Mouse (Mus musculus): ENCODE results near the gene Unc5b. TPM values are rescaled to one million over a fixed set of nuclear protein-coding genes. Genes with fewer than 3 reads are reported as not detected.

Gene Unc5b
- polyA plus RNA-seq, 1 experiment from 2014 or later, result 10.0 TPM

GRCm38 (mm10) chr10:60832664-60833173 lies 1.3 kb upstream of the Unc5b start:
- no peak for ATAC-seq (replicated peaks; ENCODE audit: extremely low read depth, insufficient read depth, low FRiP score)

GRCm38 (mm10) chr10:60830556-60831350 lies 628 bp downstream of the Unc5b start:
- Histone ChIP-seq H3K27ac (ENCODE audit: low read length) (peak overlapping the region; percentile 96), H3K9me3 (replicated peaks; ENCODE audit: control insufficient read depth, low read length) (no peaks in the 10 kb centered on the region), H3K4me3 (ENCODE audit: low read length) (peak overlapping the region; percentile 71), H3K4me1 (ENCODE audit: control insufficient read depth, insufficient read depth, low read length) (peaks cover 38% of the 10 kb centered on the region), H3K27me3 (ENCODE audit: control insufficient read depth, insufficient read depth, low read length) (peaks cover 3% of the 10 kb centered on the region), H3K9ac (ENCODE audit: low read length) (peak overlapping the region; percentile 96), H3K36me3 (ENCODE audit: control insufficient read depth, insufficient read depth) (no peaks in the 10 kb centered on the region), H3K4me2 (ENCODE audit: low read depth, low read length) (peak overlapping the region; percentile 91)
- under 1% methylated on average over 75 of the region's 78 CpGs for WGBS
- ATAC-seq (replicated peaks; ENCODE audit: extremely low read depth, insufficient read depth, low FRiP score), result peak; percentile 30

More at GRCm38 (mm10) chr10:60832664-60833173, 1.3 kb upstream of the Unc5b start:
- no peak overlapping the region for H3K4me3 ChIP-seq (ENCODE audit: low read length)
- no peak overlapping the region for H3K4me2 ChIP-seq (ENCODE audit: low read depth, low read length)
- no peaks in the 10 kb centered on the region for H3K36me3 ChIP-seq (ENCODE audit: control insufficient read depth, insufficient read depth)
- WGBS, result 78% methylated on average over 12 of the region's 12 CpGs
- peaks cover 3% of the 10 kb centered on the region for H3K27me3 ChIP-seq (ENCODE audit: control insufficient read depth, insufficient read depth, low read length)
- no peak overlapping the region for H3K27ac ChIP-seq (ENCODE audit: low read length)
- no peaks in the 10 kb centered on the region for H3K9me3 ChIP-seq (replicated peaks; ENCODE audit: control insufficient read depth, low read length)
- peaks cover 22% of the 10 kb centered on the region for H3K4me1 ChIP-seq (ENCODE audit: control insufficient read depth, insufficient read depth, low read length)
- no peak overlapping the region for H3K9ac ChIP-seq (ENCODE audit: low read length)

GRCm38 (mm10) chr10:60830000-60830399 lies 1.4 kb downstream of the Unc5b start:
- under 1% methylated on average over 11 of the region's 11 CpGs for WGBS

GRCm38 (mm10) chr10:60829071-60829470 lies 2.3 kb downstream of the Unc5b start:
- no peak for ATAC-seq (replicated peaks; ENCODE audit: extremely low read depth, insufficient read depth, low FRiP score)
- H3K4me1 ChIP-seq (ENCODE audit: control insufficient read depth, insufficient read depth, low read length), result peaks cover 47% of the 10 kb centered on the region
- H3K4me3 ChIP-seq (ENCODE audit: low read length), result peak overlapping the region; percentile 71
- peak overlapping the region; percentile 96 for H3K9ac ChIP-seq (ENCODE audit: low read length)
- H3K27ac ChIP-seq (ENCODE audit: low read length), result no peak overlapping the region
- WGBS, result 52% methylated on average over 6 of the region's 6 CpGs
- peaks cover 3% of the 10 kb centered on the region for H3K27me3 ChIP-seq (ENCODE audit: control insufficient read depth, insufficient read depth, low read length)
- no peaks in the 10 kb centered on the region for H3K36me3 ChIP-seq (ENCODE audit: control insufficient read depth, insufficient read depth)
- peak overlapping the region; percentile 91 for H3K4me2 ChIP-seq (ENCODE audit: low read depth, low read length)
- H3K9me3 ChIP-seq (replicated peaks; ENCODE audit: control insufficient read depth, low read length), result no peaks in the 10 kb centered on the region

More at GRCm38 (mm10) chr10:60830000-60830399, 1.4 kb downstream of the Unc5b start:
- Histone ChIP-seq H3K4me3 (ENCODE audit: low read length) (peak overlapping the region; percentile 71), H3K9me3 (replicated peaks; ENCODE audit: control insufficient read depth, low read length) (no peaks in the 10 kb centered on the region), H3K4me1 (ENCODE audit: control insufficient read depth, insufficient read depth, low read length) (peaks cover 40% of the 10 kb centered on the region), H3K27me3 (ENCODE audit: control insufficient read depth, insufficient read depth, low read length) (peaks cover 3% of the 10 kb centered on the region), H3K4me2 (ENCODE audit: low read depth, low read length) (peak overlapping the region; percentile 91), H3K9ac (ENCODE audit: low read length) (peak overlapping the region; percentile 96), H3K36me3 (ENCODE audit: control insufficient read depth, insufficient read depth) (no peaks in the 10 kb centered on the region), H3K27ac (ENCODE audit: low read length) (peak overlapping the region; percentile 16; the same call in 1 of the 2 replicates)
- ATAC-seq (replicated peaks; ENCODE audit: extremely low read depth, insufficient read depth, low FRiP score), result no peak

- 0 out of 2 replicates have a peak overlapping the region, but pooled peaks have one; percentile 14 for H3K27ac ChIP-seq (ENCODE audit: low read length)
- H3K27me3 ChIP-seq (ENCODE audit: control insufficient read depth, insufficient read depth, low read length), result peaks cover 3% of the 10 kb centered on the region; the same call in 1 of the 2 replicates
- H3K4me3 ChIP-seq (ENCODE audit: low read length), result peak overlapping the region; percentile 71
- H3K4me1 ChIP-seq (ENCODE audit: control insufficient read depth, insufficient read depth, low read length), result peaks cover 53% of the 10 kb centered on the region
- H3K9ac ChIP-seq (ENCODE audit: low read length), result peak overlapping the region; percentile 47
- ATAC-seq (replicated peaks; ENCODE audit: extremely low read depth, insufficient read depth, low FRiP score), result no peak
- H3K36me3 ChIP-seq (ENCODE audit: control insufficient read depth, insufficient read depth), result no peaks in the 10 kb centered on the region
- peak overlapping the region; percentile 91 for H3K4me2 ChIP-seq (ENCODE audit: low read depth, low read length)
- H3K9me3 ChIP-seq (replicated peaks; ENCODE audit: control insufficient read depth, low read length), result no peaks in the 10 kb centered on the region
- 44% methylated on average over 17 of the region's 17 CpGs for WGBS
Observed at GRCm38 (mm10) chr10:60827901-60828670, 3.3 kb downstream of the Unc5b start.

- peaks cover 55% of the 10 kb centered on the region for H3K4me1 ChIP-seq (ENCODE audit: control insufficient read depth, insufficient read depth, low read length)
- ATAC-seq (replicated peaks; ENCODE audit: extremely low read depth, insufficient read depth, low FRiP score), result no peak
- peak overlapping the region; percentile 40 for H3K27ac ChIP-seq (ENCODE audit: low read length)
Observed at GRCm38 (mm10) chr10:60827266-60827665, 4.1 kb downstream of the Unc5b start.

GRCm38 (mm10) chr10:60826461-60827237 lies 4.7 kb downstream of the Unc5b start:
- Histone ChIP-seq H3K9me3 (replicated peaks; ENCODE audit: control insufficient read depth, low read length) (no peaks in the 10 kb centered on the region), H3K4me2 (ENCODE audit: low read depth, low read length) (peak overlapping the region; percentile 91), H3K4me1 (ENCODE audit: control insufficient read depth, insufficient read depth, low read length) (peaks cover 56% of the 10 kb centered on the region), H3K9ac (ENCODE audit: low read length) (peak overlapping the region; percentile 77), H3K36me3 (ENCODE audit: control insufficient read depth, insufficient read depth) (no peaks in the 10 kb centered on the region), H3K27me3 (ENCODE audit: control insufficient read depth, insufficient read depth, low read length) (peaks cover 3% of the 10 kb centered on the region; the same call in 1 of the 2 replicates), H3K4me3 (ENCODE audit: low read length) (peak overlapping the region; percentile 71), H3K27ac (ENCODE audit: low read length) (peak overlapping the region; percentile 28; the same call in 1 of the 2 replicates)
- ATAC-seq (replicated peaks; ENCODE audit: extremely low read depth, insufficient read depth, low FRiP score), result no peak
- WGBS, result 4% methylated on average over 34 of the region's 34 CpGs

More at GRCm38 (mm10) chr10:60827266-60827665, 4.1 kb downstream of the Unc5b start:
- peaks cover 3% of the 10 kb centered on the region; the same call in 1 of the 2 replicates for H3K27me3 ChIP-seq (ENCODE audit: control insufficient read depth, insufficient read depth, low read length)
- peak overlapping the region; percentile 91 for H3K4me2 ChIP-seq (ENCODE audit: low read depth, low read length)
- 19% methylated on average over 5 of the region's 5 CpGs for WGBS
- H3K9me3 ChIP-seq (replicated peaks; ENCODE audit: control insufficient read depth, low read length), result no peaks in the 10 kb centered on the region
- H3K9ac ChIP-seq (ENCODE audit: low read length), result peak overlapping the region; percentile 77
- H3K36me3 ChIP-seq (ENCODE audit: control insufficient read depth, insufficient read depth), result no peaks in the 10 kb centered on the region
- peak overlapping the region; percentile 71 for H3K4me3 ChIP-seq (ENCODE audit: low read length)

GRCm38 (mm10) chr10:60825955-60826354 lies 5.4 kb downstream of the Unc5b start:
- Histone ChIP-seq H3K9ac (ENCODE audit: low read length) (peak overlapping the region; percentile 77), H3K4me2 (ENCODE audit: low read depth, low read length) (peak overlapping the region; percentile 91), H3K4me3 (ENCODE audit: low read length) (peak overlapping the region; percentile 71), H3K36me3 (ENCODE audit: control insufficient read depth, insufficient read depth) (no peaks in the 10 kb centered on the region), H3K9me3 (replicated peaks; ENCODE audit: control insufficient read depth, low read length) (no peaks in the 10 kb centered on the region), H3K27ac (ENCODE audit: low read length) (no peak overlapping the region; the same call in 1 of the 2 replicates), H3K27me3 (ENCODE audit: control insufficient read depth, insufficient read depth, low read length) (peaks cover 3% of the 10 kb centered on the region; the same call in 1 of the 2 replicates), H3K4me1 (ENCODE audit: control insufficient read depth, insufficient read depth, low read length) (peaks cover 61% of the 10 kb centered on the region)
- WGBS, result 44% methylated on average over 6 of the region's 6 CpGs
- no peak for ATAC-seq (replicated peaks; ENCODE audit: extremely low read depth, insufficient read depth, low FRiP score)

Measured in heart, embryonic 16.5 days (tissue).